ENCODE assay signal across 8 mouse cellular contexts in the genomic region with DNA sequence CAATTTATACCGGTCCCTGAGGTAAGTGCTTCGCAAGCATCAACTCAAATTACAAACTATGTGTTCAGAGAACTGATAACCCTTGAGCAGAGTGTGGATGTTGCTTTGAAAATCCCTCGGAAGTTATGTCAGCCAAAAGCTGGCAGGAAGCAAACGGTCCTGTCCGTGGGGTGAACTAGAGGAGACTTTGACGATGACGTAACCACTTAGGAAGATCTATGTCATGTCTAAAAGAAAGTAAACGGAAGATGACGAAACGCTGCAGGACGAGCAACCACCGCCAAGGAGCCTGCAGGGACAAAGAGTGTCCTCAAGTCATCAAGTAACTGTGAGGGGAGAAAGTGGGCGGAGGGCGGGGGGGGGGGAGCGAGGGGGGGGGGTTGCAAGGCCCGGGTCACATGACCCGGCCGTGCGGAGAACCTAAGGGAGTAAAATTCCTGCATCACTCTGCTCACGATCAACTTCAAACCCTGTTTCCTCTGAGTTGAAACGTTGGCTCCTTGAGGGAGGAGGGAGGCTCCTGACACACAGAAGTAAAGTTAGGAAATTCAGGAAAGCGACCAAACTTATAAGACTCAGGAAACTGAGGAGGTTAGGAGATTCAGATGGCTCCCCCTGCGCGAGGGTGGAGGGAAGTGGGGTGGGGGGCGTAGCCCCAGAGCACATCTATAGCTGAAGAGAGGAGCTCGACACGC. TPM values are rescaled to one million over a fixed set of nuclear protein-coding genes. Genes with fewer than 3 reads are reported as not detected.
DNase-seq lines count a peak whose midpoint lies in the region; ATAC-seq and TF ChIP-seq lines count a peak whose summit lies in the region.

No protein-coding gene starts in this region.

- no peak for TF ChIP-seq EP300 in ES-Bruce4 (IDR thresholded peaks at IDR 0.05; ENCODE audit: insufficient read depth, low read depth, low read length)

- ATAC-seq in forebrain, embryonic 16.5 days, result peak; percentile 33; the same call in 1 of the 2 replicates
- ATAC-seq in intestine, embryonic 15.5 days, result peak; percentile 74
- ATAC-seq in lung, embryonic 14.5 days (ENCODE audit: insufficient read depth), result peak; percentile 85
- ATAC-seq in neural tube, embryonic 15.5 days (ENCODE audit: low FRiP score), result peak; percentile 41; the same call in 1 of the 2 replicates

- TF ChIP-seq CTCF in ES-Bruce4 (IDR thresholded peaks at IDR 0.05; ENCODE audit: low read depth, low read length), result no peak
- no peak for TF ChIP-seq CTCF in lung, embryonic 14.5 days (IDR thresholded peaks at IDR 0.05; ENCODE audit: low read depth)

- peak overlapping the region; percentile 50; the same call in 1 of the 2 replicates for H3K9ac ChIP-seq in ES-Bruce4 (ENCODE audit: low read depth, poor library complexity, severe bottlenecking)
- H3K9ac ChIP-seq in forebrain, embryonic 16.5 days (replicated peaks; ENCODE audit: low read depth, low read length), result no peak overlapping the region
- peak overlapping the region; percentile 24; the same call in 1 of the 2 replicates for H3K9ac ChIP-seq in intestine, embryonic 15.5 days
- H3K9ac ChIP-seq in lung, embryonic 14.5 days, result peak overlapping the region; percentile 48
- peak overlapping the region; percentile 11; the same call in 1 of the 2 replicates for H3K9ac ChIP-seq in neural tube, embryonic 15.5 days (replicated peaks)

- TF ChIP-seq POLR2A in ES-Bruce4 (IDR thresholded peaks at IDR 0.05; ENCODE audit: insufficient read depth, low read length), result no peak

- peak overlapping the region; percentile 56 for H3K4me2 ChIP-seq in forebrain, embryonic 16.5 days (ENCODE audit: low read length)
- peak overlapping the region; percentile 62 for H3K4me2 ChIP-seq in intestine, embryonic 15.5 days (replicated peaks)
- peak overlapping the region; percentile 71 for H3K4me2 ChIP-seq in lung, embryonic 14.5 days
- H3K4me2 ChIP-seq in neural tube, embryonic 15.5 days, result peak overlapping the region; percentile 56

- H3K4me3 ChIP-seq in ES-Bruce4 (ENCODE audit: low read depth, low read length), result peak overlapping the region; percentile 48
- peak overlapping the region; percentile 34 for H3K4me3 ChIP-seq in forebrain, embryonic 16.5 days (replicated peaks; ENCODE audit: low read length)
- H3K4me3 ChIP-seq in intestine, embryonic 15.5 days (replicated peaks), result peak overlapping the region; percentile 28
- H3K4me3 ChIP-seq in lung, embryonic 14.5 days (ENCODE audit: low read depth, low read length), result peak overlapping the region; percentile 36
- peak overlapping the region; percentile 32 for H3K4me3 ChIP-seq in neural tube, embryonic 15.5 days (replicated peaks)

- no peaks in the 10 kb centered on the region for H3K9me3 ChIP-seq in ES-Bruce4 (replicated peaks; ENCODE audit: control insufficient read depth, insufficient read depth, low read length, poor library complexity, severe bottlenecking)
- H3K9me3 ChIP-seq in forebrain, embryonic 16.5 days (ENCODE audit: control insufficient read depth, low read length), result no peaks in the 10 kb centered on the region
- H3K9me3 ChIP-seq in intestine, embryonic 15.5 days, result no peaks in the 10 kb centered on the region
- no peaks in the 10 kb centered on the region for H3K9me3 ChIP-seq in lung, embryonic 14.5 days (ENCODE audit: low read depth, low read length)
- H3K9me3 ChIP-seq in neural tube, embryonic 15.5 days (replicated peaks), result no peaks in the 10 kb centered on the region

- 2% methylated on average over 23 of the region's 27 CpGs for WGBS in forebrain, embryonic 16.5 days
- 1% methylated on average over 27 of the region's 27 CpGs for WGBS in intestine, embryonic 15.5 days
- 1% methylated on average over 24 of the region's 27 CpGs for WGBS in lung, embryonic 14.5 days
- WGBS in neural tube, embryonic 15.5 days, result 2% methylated on average over 24 of the region's 27 CpGs

- H3K27ac ChIP-seq in ES-Bruce4 (ENCODE audit: insufficient read depth, low read length), result 0 out of 2 replicates have a peak overlapping the region, but pooled peaks have one; percentile 24
- no peak overlapping the region for H3K27ac ChIP-seq in forebrain, embryonic 16.5 days (ENCODE audit: low read length)
- H3K27ac ChIP-seq in intestine, embryonic 15.5 days, result no peak overlapping the region
- H3K27ac ChIP-seq in lung, embryonic 14.5 days (ENCODE audit: low read depth), result peak overlapping the region; percentile 36; the same call in 1 of the 2 replicates
- no peak overlapping the region for H3K27ac ChIP-seq in neural tube, embryonic 15.5 days (replicated peaks)

- H3K27me3 ChIP-seq in ES-Bruce4 (ENCODE audit: control insufficient read depth, insufficient read depth, low read length, poor library complexity, severe bottlenecking), result no peaks in the 10 kb centered on the region
- H3K27me3 ChIP-seq in forebrain, embryonic 16.5 days (replicated peaks; ENCODE audit: control insufficient read depth, insufficient read depth, low read length), result 0 out of 2 replicates have a peak, but pooled peaks cover 2% of the 10 kb centered on the region
- H3K27me3 ChIP-seq in intestine, embryonic 15.5 days (replicated peaks), result no peaks in the 10 kb centered on the region; the same call in 1 of the 2 replicates
- H3K27me3 ChIP-seq in lung, embryonic 14.5 days (ENCODE audit: insufficient read depth, low read length), result no peaks in the 10 kb centered on the region
- 0 out of 2 replicates have a peak, but pooled peaks cover 2% of the 10 kb centered on the region for H3K27me3 ChIP-seq in neural tube, embryonic 15.5 days (replicated peaks)

- peak; percentile 47 for DNase-seq in adrenal gland, adult 2 months
- DNase-seq in lung, embryonic 14.5 days, result peak; percentile 84
- DNase-seq in layer of hippocampus, adult 8-10 months (ENCODE audit: low spot score in 2 of 2), result no peak
- DNase-seq in testis, postnatal 10 days (ENCODE audit: low spot score), result no peak

- no peaks in the 10 kb centered on the region for H3K36me3 ChIP-seq in ES-Bruce4 (ENCODE audit: control insufficient read depth, insufficient read depth, low read length, poor library complexity, severe bottlenecking)
- no peaks in the 10 kb centered on the region for H3K36me3 ChIP-seq in forebrain, embryonic 16.5 days (ENCODE audit: control insufficient read depth, insufficient read depth)
- no peaks in the 10 kb centered on the region for H3K36me3 ChIP-seq in intestine, embryonic 15.5 days
- H3K36me3 ChIP-seq in lung, embryonic 14.5 days (ENCODE audit: insufficient read depth), result no peaks in the 10 kb centered on the region
- no peaks in the 10 kb centered on the region for H3K36me3 ChIP-seq in neural tube, embryonic 15.5 days

- no peaks in the 10 kb centered on the region for H3K4me1 ChIP-seq in ES-Bruce4 (ENCODE audit: control insufficient read depth, insufficient read depth, low read length)
- H3K4me1 ChIP-seq in forebrain, embryonic 16.5 days (replicated peaks; ENCODE audit: control insufficient read depth, insufficient read depth, low read length), result peaks cover 4% of the 10 kb centered on the region; the same call in 1 of the 2 replicates
- no peaks in the 10 kb centered on the region for H3K4me1 ChIP-seq in intestine, embryonic 15.5 days (replicated peaks)
- H3K4me1 ChIP-seq in lung, embryonic 14.5 days (ENCODE audit: insufficient read depth), result no peaks in the 10 kb centered on the region
- peaks cover 9% of the 10 kb centered on the region; the same call in 1 of the 2 replicates for H3K4me1 ChIP-seq in neural tube, embryonic 15.5 days

RNA-seq across cellular contexts. Expression of a gene that starts 13.5 kb away (rescaled TPM):
- polyA plus RNA-seq in ES-Bruce4 (2011; ENCODE audit: insufficient read depth, insufficient read length, low read depth, missing spikeins), result 205 and 225 TPM in 2 replicates
- 10 to 100 TPM; 49.8 to 72.7 TPM for total RNA-seq in adrenal gland, adult 2 months (2021)
- polyA plus RNA-seq in adrenal gland, adult 2 months (2012; rRNA removed), result 62.5 and 78.5 TPM in 2 replicates
- 203 and 225 TPM in 2 replicates for polyA plus RNA-seq in forebrain, embryonic 16.5 days (2015; fragmentation: Nextera tagmentation; extraction: Ambion mirVana)
- 112 and 129 TPM in 2 replicates for polyA plus RNA-seq in intestine, embryonic 15.5 days (2015; fragmentation: Nextera tagmentation; extraction: Ambion mirVana)
- 186 and 201 TPM in 2 replicates for polyA plus RNA-seq in lung, embryonic 14.5 days (2014; fragmentation: Nextera tagmentation; extraction: Ambion mirVana)
- 126 and 133 TPM in 2 replicates for polyA plus RNA-seq in neural tube, embryonic 15.5 days (2015; fragmentation: Nextera tagmentation; extraction: Ambion mirVana)
- total RNA-seq in layer of hippocampus, adult 8-10 months (2022), result 100 to 1,000 TPM; 104 to 124 (median 117) TPM

Comparison
In these comparisons a context has a peak if more than half of its experiments do, and no peak if none do; other contexts are left out.
1. H3K27ac ChIP-seq: peak in ES-Bruce4 (single experiment) and lung, embryonic 14.5 days (single experiment); none in forebrain, embryonic 16.5 days (single experiment), intestine, embryonic 15.5 days (single experiment) and neural tube, embryonic 15.5 days (single experiment).
2. DNase-seq: peak in adrenal gland, adult 2 months (single experiment) and lung, embryonic 14.5 days (single experiment); none in layer of hippocampus, adult 8-10 months (0 of 2) and testis, postnatal 10 days (single experiment).
3. ATAC-seq: peak in every context shown above with its lines; median percentile 85 in lung, embryonic 14.5 days; 74 in intestine, embryonic 15.5 days; 41 in neural tube, embryonic 15.5 days; 33 in forebrain, embryonic 16.5 days.
4. Peak in every context shown above with its lines, with median percentiles within 50 percentile points of each other: H3K4me3 ChIP-seq and H3K4me2 ChIP-seq.